Mouse (Mus musculus) CD4-positive, CD25-positive, alpha-beta regulatory T cell, adult 4 months (primary cell): ENCODE measurements around the gene Osbpl10. TPM values are rescaled to one million over a fixed set of nuclear protein-coding genes. Genes with fewer than 3 reads are reported as not detected.
"Not testable (repeated sequence)": the region's sequence is repeated elsewhere in the genome, so short reads cannot be mapped to it uniquely, and the experiment has no call there.

Experiments used
- ATAC-seq: one replicate; pipeline ENCODE4 v1.8.0; 2017
- polyA plus RNA-seq, 2 experiments: library from polyadenylated mRNA; unstranded; fragments of 100-300 nt; shearing (Covaris generic); gene quantifications; one replicate each; pipeline ENCODE4 v1.2.1; 2017

The Osbpl10 gene
- polyA plus RNA-seq, 2 experiments from 2014 or later, result not detected

DNA sequence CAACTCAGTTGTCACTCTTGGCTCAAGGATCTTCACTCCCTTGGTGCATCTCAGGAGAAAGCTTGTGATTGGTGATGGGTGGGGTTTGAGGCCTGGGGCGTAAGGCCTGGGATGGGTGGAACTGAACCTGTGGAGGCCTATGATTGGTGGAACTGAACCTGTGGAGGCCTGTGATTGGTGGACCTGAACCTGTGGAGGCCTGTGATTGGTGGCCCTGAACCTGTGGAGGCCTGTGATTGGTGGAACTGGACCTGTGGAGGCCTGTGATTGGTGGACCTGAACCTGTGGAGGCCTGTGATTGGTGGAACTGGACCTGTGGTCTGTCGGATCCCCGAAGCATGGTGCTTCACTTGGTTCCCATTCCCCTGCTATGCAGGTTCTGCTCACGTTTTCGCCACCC is 7.4 kb downstream of the Osbpl10 start:
- ATAC-seq, result no peak

DNA sequence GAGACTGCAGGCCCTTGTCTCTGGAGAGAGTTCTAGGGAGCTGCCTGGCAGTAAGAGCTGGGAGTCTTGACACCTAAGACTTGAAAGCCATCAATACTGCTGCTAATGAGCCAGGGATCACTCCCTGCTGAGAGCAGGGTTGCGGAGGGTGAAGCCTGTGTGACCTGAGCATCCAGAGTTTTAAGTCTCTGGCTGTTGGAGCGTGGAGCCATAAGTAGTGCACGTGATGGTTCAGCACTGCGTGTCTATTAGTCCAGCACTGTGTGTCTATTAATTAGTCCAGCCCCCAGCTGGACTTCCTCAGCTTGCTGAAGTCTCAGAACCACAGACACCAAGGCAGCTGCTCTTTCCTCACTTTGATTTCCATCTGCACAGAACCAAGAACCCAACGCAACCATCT is 8.0 kb downstream of the Osbpl10 start:
- ATAC-seq, result no peak

DNA sequence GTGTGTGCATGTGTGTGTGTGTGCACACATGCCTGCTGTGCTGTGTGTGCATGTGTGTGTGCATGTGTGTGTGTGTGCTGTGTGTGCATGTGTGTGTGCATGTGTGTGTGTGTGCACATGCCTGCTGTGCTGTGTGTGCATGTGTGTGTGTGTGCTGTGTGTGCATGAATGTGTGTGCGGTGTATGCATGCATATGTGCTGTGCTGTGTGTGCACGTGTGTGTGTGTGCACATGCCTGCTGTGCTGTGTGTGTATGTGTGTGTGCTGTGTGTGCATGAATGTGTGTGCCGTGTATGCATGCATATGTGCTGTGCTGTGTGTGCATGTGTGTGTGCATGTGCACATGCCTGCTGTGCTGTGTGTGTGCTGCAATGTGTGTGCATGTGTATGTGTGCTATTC is 9.7 kb downstream of the Osbpl10 start:
- no peak for ATAC-seq

DNA sequence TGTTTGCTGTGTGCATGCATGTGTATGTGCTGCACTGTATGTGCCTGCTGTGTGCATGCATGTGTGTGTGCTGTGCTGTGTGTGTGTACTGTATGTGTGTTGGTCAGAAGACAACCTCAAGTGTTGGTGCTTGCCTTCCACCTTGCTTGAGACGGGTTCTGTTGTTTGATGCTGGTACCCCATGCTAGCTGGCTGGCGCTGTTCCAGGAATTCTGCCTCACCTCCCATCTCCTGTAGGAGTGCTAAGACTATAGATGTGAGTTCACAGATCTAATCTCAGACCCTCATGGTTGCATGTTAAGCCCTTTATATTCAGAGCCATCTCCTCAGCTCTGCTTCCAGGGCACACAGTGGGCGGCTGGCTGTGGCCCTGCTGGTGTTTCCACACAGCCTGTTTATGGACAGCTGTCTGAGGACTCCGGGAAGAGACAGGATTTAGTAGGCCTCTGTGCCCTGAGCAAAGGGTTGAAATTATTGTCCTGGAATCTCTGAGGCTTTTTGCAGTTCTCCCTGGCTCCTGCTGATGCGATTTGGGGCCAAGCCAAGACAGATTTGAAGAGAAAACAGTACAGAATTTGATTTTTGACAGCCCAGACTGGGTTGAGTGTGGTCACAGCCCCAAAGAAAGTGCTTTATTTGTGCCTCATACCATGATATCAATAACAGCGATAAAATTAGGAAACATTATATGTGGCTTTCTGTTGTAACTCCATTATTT is 10.4 kb downstream of the Osbpl10 start:
- ATAC-seq, result no peak

DNA sequence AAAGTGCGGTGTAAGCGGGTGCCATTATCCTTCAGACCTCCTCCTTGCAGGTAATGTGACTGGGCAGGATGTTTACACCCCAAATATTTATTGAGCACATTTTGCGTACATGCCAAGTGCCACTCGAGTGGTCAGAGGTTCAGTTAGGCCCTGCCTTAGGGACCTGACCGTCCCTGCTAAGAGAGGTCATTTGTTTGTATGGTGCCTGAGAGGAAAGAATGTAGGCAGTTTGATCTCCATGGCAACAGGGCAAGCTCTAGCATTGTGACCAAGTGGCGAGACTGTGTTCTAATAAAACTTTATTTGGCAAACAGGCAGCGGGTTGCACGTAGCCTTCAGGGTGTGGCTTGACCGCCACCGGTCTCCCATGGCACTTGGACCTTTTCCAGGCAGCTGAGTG is 12.1 kb downstream of the Osbpl10 start:
- no peak for ATAC-seq

DNA sequence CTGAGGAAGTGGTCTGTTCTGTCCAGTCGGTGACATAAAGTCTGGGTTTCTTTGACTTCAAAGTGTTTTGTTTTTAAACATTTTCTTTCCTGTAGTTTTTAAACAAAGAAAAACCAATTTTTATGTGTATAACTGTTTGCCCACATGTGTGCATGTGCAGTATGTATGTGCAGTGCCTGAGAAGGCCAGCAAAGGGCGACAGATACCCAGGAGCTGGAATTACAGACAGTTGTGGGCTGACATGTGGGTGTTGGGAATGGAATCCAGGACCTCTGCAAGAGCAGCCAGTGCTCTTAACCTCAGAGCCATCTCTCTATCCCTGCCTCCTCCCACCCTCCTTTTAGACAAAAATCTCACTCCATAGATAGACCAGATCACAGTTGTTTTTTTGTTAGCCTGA is 14.2 kb downstream of the Osbpl10 start:
- no peak for ATAC-seq

DNA sequence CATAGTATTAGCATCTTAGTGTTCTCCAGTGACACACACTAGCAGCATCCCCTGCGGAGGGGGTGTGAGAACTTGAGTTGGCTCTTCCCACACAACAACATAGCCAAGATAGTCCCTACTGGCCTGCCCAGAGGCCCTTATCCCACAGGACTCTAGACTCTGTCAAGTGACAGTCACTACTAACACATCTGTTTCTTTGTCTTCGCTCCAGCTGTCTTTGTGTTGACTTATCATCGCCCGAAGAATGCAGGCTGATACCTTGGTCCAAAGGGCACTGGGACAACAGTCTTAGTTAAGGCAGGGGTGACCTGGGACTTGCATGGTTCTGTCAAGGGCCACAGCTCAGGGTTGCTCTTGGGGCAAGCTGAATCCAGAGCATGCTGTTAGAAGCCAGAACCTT is 16.9 kb downstream of the Osbpl10 start:
- no peak for ATAC-seq

DNA sequence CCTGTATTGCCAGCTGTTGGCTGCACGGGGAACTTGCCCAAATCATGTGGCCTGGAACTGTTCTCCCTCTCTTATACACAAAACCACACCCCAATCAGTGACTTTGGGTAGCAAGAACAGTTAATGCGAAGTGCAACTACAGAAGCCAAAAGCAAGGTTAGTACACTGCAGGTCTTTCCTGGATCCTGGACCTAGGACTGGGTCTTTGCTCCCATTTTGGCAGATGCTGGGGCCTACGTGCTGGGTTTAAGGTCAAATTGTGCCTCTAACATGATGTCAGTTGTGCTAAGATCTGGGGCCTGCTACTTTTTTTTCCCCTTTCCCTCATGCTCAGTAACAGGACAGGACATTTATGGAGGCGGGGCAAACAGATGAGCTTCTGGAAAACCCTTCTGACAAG is 17.3 kb downstream of the Osbpl10 start:
- ATAC-seq, result no peak

DNA sequence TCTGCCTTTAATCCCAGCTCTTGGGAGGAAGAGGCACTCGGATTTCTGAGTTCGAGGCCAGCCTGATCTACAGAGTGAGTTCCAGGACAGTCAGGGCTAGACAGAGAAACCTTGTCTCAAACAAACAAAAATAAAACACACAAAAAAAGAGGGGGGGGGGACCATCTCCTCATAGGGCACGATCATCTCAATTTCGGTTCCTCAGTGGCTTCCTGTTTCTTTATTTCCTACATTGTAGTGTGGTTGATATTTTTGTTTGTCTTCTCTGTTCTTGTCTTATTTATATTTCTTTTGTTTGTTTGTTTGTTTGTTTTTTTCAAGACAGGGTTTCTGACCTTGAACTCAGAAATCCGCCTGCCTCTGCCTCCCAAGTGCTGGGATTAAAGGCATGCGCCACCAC is 18.1 kb downstream of the Osbpl10 start:
- ATAC-seq, result no peak

DNA sequence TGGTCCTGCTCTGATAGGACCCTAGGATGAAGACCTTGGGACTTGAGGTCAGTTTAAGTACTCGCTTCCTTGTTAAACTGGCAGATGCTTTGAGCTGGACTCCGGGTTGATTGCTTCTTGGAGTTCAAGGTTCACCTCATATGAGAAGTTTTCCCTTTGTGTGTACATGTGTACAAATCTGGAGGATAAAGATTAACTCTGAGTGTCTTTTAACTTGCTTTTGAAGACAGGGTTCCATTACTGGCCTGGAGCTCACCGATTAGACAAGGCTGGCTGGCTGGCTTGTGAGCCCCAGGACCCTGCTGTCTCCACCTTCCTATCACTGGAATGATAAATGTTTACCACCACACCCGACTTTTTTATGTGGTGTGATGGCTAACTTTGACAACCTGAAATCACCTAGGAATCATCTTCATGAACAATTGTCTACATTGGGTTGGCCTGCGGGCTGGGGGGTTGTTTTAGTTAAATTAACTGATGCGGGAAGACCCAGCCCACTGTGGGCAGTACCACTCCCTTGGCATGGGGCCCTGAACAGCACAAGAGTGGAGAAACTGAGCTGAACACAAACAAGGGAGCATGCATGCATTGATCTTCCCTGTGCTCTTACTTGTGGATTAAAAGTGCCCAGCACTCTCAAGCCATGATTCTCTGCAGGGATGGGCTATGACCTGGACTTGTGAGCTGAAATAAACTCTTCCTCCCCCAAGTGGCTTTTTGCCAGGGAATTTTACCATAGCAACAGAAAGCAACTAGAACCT is 20.8 kb downstream of the Osbpl10 start:
- no peak for ATAC-seq

DNA sequence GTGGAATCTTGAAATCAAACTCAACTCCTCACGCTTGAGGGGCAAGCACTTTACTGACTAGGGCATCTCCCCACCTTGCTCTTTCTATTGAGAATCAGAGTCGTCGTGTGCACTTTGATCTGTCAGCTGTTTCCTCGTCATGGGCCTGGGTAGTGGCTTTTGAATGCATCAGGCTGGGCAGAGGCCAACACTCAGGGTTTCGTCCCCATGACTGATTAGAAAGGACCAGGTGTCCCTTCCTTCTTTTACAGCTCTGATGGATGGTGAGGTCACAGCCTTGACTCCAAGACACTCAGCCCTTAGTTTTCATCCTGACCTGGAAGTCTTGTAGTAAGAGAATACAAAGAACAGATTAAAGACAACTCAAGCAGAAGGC is 21.4 kb downstream of the Osbpl10 start:
- ATAC-seq, result no peak

DNA sequence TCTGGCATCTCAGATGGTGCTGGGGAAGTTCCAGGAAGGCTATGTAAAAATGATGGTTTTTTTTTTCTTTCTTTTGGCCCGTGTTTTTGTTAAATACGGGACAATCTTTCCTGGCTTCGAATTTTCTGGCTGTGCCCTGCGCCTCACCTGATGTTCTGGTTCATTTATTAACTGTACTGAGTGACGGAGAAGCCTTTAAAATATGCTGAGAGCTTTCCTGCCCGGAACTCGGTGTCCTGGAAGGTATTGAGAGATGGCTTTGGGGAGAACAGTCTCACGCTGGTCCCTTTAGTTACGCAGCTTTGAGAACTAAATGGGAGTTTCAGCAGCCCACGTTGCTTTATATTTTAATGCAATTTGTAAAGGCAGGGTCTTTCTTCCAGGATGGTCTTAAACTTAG is 27.1 kb downstream of the Osbpl10 start:
- ATAC-seq, result no peak

DNA sequence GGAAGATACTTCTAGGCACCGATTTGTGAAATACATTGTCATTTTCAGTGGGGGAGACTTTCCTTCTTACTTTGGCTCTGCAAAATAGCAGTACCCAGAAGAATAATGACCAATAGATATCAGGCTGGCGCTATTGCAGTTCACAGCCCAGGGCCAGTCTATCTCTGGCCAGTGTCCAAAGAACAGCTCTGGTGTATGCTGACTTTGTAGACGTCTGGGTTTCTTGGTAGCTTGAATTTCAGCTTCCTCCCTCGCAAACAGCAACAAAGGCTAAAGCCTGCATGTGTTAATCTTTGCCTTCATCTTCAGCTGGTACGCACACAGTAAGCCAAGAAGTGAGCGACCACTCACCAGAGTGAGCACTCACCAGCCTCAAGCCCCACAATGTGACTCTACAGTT is 29.4 kb downstream of the Osbpl10 start:
- no peak for ATAC-seq

DNA sequence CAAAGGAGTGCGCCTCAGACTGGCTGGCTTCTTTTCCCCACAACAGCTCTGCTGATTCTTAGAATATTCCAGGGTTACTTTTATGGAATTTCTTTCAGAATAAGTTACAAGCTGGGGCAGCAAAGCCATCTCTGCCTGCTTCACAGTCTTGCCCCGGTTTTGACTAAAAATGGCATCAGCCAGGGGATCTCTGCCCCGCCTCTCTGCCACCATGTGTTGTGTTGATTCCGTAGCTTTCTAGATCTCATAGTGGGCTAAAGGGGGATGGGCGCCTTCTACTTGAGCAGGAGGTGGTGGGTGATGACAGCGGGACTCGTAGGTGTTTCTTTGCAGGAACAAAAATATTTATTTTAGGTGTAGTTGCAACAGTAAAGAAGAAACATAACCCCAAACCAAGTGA is 29.8 kb downstream of the Osbpl10 start:
- ATAC-seq, result no peak

DNA sequence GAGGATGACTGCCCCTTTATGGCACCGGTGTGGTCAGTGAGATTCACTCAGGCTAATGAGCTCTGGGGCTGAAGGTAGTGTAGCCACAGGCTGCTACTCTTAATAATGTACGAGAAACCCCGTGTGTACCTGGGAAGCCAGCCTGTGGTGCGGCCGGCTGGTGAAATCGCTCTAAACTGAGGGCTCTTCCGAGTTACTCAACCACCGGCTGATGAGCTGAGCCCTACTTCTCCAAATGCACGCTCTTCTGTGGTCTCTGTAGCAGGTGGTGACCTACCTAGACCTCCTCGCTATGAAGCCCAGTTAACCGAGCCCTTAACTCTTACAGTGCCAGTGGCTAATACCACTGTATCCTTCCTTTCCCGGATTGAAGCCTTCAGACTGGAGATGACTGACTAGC is 34.0 kb downstream of the Osbpl10 start:
- no peak for ATAC-seq

DNA sequence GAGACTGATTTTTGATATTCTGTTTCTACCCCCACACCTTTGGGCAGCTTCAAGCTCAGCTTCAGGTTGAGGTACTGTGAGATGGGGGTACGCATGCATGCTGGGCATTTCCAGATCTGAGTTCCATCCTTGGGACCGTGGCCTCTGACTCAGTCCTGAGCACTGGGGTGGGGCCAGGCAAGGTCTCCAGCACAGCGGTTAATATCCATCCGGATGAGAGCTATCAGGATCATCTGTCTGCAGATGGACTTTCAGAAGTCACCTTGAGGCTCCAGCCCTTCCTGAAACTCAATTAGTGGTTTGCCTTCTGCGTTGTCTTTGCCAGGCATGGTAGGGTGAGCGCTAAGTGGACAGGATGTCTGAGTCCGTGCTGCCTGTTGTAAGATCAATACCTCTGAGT is 41.8 kb downstream of the Osbpl10 start:
- ATAC-seq, result no peak

DNA sequence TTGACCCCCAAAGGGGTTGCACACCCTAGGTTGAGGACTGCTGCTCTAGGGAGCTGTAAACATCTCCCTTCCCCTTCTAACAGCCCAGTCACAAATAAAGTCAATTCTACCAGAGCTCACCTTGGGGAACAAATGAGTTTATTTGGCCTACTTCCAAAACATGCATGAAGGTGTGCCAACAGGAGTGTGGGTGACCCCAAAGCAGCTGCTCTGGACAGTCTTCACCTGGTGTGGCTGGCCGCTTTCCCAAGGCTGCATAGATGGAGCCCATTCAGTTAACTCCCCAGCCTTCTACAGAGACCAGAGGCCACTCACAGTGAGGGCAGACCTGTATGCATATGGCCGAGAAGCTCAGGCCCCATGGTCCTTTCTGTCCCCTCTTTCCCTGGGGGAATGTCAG is 43.0 kb downstream of the Osbpl10 start:
- no peak for ATAC-seq

DNA sequence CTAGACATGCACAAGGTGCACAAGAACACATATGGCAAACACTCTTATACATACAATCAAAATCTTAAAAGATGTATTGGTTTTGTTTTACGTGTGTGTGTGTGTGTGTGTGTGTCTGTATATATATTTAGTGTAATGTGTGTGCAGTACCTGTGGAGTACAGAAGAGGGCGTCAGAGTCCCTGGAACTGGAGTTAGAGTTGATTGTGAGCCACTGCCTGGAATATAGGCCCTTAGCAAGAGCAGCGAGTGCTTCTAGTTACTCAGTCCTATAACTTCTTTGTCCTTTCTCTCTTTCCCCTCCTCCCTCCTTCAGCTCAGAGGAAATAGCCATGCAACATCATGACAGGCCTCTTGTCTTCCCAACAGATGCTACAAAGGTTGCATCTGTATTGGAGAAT is 44.8 kb downstream of the Osbpl10 start:
- no peak for ATAC-seq

DNA sequence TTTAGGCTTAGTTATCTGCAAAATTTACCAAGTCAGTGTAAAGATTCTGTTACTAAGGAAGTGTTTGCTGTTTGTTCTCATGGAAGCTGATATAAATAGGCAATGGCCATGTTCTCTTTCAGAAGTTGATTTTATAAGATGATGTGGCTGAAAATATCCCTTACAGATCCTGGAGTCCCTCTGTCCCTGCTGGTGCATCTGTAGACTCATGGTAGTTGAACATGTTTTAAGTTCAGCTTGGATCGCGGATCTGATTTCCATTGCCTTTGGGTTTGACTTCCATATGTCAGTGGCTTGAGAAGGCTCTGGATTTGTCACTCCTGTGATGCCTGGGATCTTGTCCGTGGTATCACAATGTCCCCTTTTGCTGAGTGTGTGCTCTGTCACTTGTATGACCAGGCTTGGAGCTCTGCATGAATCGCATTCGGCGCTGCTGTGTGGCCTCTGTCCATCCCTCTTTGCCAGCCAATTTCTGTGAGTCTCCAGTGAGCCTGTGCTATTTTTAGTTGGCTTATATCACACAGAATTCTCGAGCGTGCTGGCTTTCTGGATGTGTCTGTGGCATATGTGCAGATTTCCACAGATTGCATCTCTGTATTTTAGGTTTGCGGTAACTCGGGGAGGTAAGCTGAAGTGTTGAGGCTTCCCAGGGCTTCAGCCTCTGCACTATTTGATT is 45.5 kb downstream of the Osbpl10 start:
- no peak for ATAC-seq

DNA sequence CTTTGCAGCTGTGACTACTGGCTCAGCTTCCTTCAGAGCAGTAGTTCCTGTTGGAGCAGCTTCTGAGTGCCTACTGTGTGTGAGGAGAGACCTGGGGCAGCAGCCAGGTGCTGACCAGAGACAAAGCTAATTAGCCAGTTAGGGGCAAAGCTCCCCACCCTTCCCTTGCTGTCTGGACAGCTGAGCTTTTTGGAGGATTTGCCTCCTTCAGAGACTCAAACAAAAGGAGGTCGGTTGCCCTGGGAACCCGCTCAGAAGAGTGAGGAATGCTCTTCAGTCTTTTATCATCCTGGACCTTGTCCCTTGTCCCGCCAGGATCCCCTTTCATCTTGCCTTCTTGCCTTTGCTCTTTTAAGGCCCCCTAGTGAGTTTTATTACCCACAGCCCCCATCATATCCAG is 50.9 kb downstream of the Osbpl10 start:
- ATAC-seq, result no peak

DNA sequence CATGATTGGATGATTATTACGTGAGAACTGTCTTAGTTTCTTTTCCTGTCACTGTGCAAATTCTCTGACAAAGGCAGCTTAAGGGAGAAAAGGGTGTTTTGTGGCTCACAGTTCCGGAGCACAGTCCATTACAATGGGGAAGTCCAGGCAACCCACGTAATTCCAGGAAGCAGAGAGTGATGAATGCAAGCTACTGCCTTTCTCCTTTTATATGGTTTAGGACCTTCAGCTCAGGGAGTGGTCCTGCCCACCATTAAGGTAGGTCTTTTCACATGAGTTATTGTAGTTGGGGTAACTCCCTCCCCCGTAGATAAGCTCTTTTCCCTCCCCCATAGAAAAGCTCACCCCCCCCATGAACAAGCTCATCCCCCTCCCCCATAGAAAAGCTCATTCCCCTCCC is 52.2 kb downstream of the Osbpl10 start:
- no peak for ATAC-seq

DNA sequence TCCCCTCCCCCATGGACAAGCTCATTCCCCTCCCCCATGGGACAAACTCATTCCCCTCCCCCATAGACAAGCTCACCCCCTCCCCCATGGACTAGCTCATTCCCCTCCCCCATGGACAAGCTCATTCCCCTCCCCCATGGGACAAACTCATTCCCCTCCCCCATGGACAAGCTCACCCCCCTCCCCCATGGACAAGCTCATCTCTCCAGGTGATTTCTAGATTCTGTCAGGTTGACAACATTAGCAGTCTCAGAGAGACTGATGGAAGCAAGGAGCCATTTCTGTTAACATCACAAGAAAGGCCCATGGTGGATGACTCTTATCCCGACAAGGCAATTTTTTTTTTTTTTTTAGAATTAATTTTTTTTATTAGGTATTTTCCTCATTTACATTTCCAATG is 52.7 kb downstream of the Osbpl10 start:
- not testable (repeated sequence) for ATAC-seq

DNA sequence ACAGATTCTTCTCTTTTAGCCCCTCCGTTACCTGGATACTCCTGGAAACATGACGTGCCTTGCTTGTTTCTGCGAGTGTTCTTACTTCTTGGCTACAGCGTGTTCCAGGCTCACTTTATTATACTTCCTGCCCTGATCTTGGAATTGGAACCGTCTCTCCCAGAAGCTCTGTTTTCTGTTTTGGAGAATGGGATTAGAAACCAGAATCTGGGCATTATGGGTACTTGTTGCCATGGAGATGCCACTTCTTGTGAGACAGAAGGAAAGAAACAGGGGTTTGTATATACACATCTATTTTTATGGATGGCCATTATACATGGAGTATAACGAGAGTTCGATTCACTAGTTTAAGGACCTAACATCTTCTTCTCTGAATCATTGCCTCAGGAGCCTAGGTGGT is 54.4 kb downstream of the Osbpl10 start:
- no peak for ATAC-seq

DNA sequence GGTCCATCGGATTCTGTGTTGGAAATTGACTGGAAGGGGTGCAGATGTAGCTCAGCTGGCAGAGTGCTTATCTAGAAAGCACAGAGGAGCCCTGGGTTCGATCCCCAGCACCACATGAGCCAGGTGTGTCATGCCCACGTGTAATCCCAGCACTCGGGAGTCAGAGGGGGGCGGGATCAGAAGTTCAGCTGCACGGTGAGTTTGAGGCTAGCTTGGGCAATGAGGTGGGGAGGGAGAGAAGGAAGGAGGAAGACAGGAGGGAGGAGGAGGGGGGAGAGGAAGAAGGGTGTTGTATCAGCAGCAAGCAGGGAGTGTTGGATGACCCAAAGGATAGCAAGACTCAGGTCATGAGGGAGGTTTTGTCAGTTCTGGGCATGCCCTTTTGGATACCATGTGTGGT is 55.9 kb downstream of the Osbpl10 start:
- ATAC-seq, result no peak
